Mouse (Mus musculus): ENCODE measurements around the gene Alg12. TPM values are rescaled to one million over a fixed set of nuclear protein-coding genes. Genes with fewer than 3 reads are reported as not detected.
"Not testable (repeated sequence)": the region's sequence is repeated elsewhere in the genome, so short reads cannot be mapped to it uniquely, and the experiment has no call there.

Gene Alg12
- polyA plus RNA-seq, 1 experiment from 2014 or later: 8.8 TPM

DNA sequence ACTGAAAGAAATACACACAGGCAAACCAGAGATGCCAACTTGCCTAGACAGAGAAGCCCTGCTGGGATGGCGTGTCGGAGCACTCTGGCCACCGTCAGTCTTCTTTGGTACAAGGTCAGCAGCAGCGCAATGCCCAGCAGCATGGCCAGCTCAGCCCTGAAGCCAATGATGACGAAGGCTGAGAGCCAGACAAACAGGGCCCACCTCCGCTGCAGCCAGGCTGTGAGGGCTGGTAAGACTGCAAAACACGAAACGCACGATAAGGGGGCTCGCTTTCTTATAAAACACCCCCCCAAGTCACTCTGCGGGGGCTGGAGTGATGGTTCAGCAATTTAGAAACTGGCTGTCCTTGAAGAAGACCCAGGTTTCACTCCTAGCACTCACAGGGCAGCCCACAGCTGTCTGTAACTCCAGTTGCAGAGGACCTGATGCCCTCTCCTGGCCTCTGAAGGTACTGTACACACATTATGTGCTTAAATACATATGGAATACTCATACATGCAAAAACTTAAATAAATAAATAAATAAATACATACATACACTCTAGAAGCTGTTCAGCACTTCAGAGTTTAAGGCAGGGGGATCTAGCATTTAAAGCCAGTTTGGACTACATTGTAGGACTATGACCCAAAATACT, 4.6 kb downstream of the Alg12 start:
- ATAC-seq (no peak), DNase-seq (ENCODE audit: low spot score) (no peak)
- H3K4me3 ChIP-seq (ENCODE audit: low read depth, low read length): no peak overlapping the region
- H3K9ac ChIP-seq (ENCODE audit: low read length): no peak overlapping the region
- 94% methylated on average over 11 of the region's 11 CpGs for WGBS
- no peaks in the 10 kb centered on the region for H3K9me3 ChIP-seq (replicated peaks; ENCODE audit: control insufficient read depth, low read length)
- peaks cover 49% of the 10 kb centered on the region for H3K36me3 ChIP-seq (ENCODE audit: control insufficient read depth, insufficient read depth, low read length)
- H3K4me1 ChIP-seq (ENCODE audit: control insufficient read depth, insufficient read depth, low read length): 0 out of 2 replicates have a peak, but pooled peaks cover 3% of the 10 kb centered on the region
- H3K27me3 ChIP-seq (replicated peaks; ENCODE audit: control insufficient read depth, insufficient read depth, low read length): no peaks in the 10 kb centered on the region
- H3K4me2 ChIP-seq (ENCODE audit: low read length): no peak overlapping the region
- H3K27ac ChIP-seq (ENCODE audit: low read depth, low read length): no peak overlapping the region

DNA sequence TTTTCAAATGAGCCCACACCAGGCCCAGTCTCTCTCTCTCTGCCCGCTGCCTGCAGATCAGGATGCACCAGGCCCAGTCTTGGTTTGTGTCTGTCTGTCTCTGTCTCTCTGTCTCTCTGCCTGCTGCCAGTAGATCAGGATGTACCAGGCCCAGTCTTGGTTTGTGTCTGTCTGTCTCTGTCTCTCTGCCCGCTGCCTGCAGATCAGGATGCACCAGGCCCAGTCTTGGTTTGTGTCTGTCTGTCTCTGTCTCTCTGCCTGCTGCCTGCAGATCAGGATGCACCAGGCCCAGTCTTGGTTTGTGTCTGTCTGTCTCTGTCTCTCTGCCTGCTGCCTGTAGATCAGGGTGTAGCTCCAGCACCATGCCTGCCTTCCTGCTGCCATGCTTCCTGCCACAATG, 5.2 kb downstream of the Alg12 start:
- not testable (repeated sequence) for ATAC-seq; H3K4me3 ChIP-seq (ENCODE audit: low read depth, low read length); H3K27ac ChIP-seq (ENCODE audit: low read depth, low read length); H3K9me3 ChIP-seq (replicated peaks; ENCODE audit: control insufficient read depth, low read length); H3K27me3 ChIP-seq (replicated peaks; ENCODE audit: control insufficient read depth, insufficient read depth, low read length); DNase-seq (ENCODE audit: low spot score); H3K4me2 ChIP-seq (ENCODE audit: low read length); H3K9ac ChIP-seq (ENCODE audit: low read length); H3K4me1 ChIP-seq (ENCODE audit: control insufficient read depth, insufficient read depth, low read length)
- H3K36me3 ChIP-seq (ENCODE audit: control insufficient read depth, insufficient read depth, low read length): peaks cover 55% of the 10 kb centered on the region
- WGBS: 100% methylated on average over 2 of the region's 2 CpGs

DNA sequence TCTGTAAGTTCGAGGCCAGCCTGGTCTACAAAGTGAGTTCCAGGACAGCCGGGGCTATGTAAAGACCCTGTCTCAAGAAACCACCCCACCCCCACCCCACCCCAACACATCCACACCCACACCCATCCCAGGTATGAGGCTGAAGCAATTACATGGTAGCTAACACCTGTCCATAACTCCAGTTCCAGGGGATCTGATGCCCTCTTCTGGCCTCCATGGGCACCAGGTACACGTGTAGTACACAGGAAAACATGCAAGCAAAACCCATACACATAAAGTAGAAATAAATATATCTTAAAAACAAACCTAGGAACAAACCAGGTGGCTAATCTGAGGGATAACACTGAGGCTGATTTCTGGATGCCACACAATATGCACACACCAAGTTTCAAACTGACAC, 5.9 kb downstream of the Alg12 start:
- no peak overlapping the region for H3K4me2 ChIP-seq (ENCODE audit: low read length)
- no peak overlapping the region for H3K27ac ChIP-seq (ENCODE audit: low read depth, low read length)
- H3K27me3 ChIP-seq (replicated peaks; ENCODE audit: control insufficient read depth, insufficient read depth, low read length): no peaks in the 10 kb centered on the region
- H3K36me3 ChIP-seq (ENCODE audit: control insufficient read depth, insufficient read depth, low read length): peaks cover 60% of the 10 kb centered on the region
- 90% methylated on average over 3 of the region's 3 CpGs for WGBS
- DNase-seq (ENCODE audit: low spot score) (no peak), ATAC-seq (no peak)
- no peak overlapping the region for H3K9ac ChIP-seq (ENCODE audit: low read length)
- no peak overlapping the region for H3K4me3 ChIP-seq (ENCODE audit: low read depth, low read length)
- H3K9me3 ChIP-seq (replicated peaks; ENCODE audit: control insufficient read depth, low read length): no peaks in the 10 kb centered on the region
- no peaks in the 10 kb centered on the region for H3K4me1 ChIP-seq (ENCODE audit: control insufficient read depth, insufficient read depth, low read length)

DNA sequence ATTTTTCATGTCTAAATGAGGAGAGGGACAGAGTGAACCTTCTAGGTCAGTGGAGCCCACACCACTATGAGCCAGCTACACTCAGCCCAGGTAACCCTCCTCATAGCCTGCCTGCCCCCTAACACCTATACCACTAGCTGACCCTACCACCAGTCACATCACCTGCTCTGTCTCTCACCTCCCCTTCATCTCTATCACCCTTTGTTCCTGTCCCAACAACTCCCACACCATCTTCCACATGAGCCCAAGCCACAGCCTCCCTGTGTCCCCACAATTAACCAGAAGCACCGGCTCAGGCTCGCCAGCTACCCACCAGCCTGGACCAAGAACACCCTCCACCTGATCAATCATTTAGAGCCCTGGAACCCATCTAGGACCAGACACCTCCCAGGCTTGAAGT, 8.7 kb downstream of the Alg12 start:
- Histone ChIP-seq H3K4me1 (ENCODE audit: control insufficient read depth, insufficient read depth, low read length) (no peaks in the 10 kb centered on the region), H3K9ac (ENCODE audit: low read length) (no peak overlapping the region), H3K4me3 (ENCODE audit: low read depth, low read length) (no peak overlapping the region), H3K27ac (ENCODE audit: low read depth, low read length) (no peak overlapping the region), H3K9me3 (replicated peaks; ENCODE audit: control insufficient read depth, low read length) (no peaks in the 10 kb centered on the region), H3K27me3 (replicated peaks; ENCODE audit: control insufficient read depth, insufficient read depth, low read length) (no peaks in the 10 kb centered on the region), H3K4me2 (ENCODE audit: low read length) (no peak overlapping the region), H3K36me3 (ENCODE audit: control insufficient read depth, insufficient read depth, low read length) (peaks cover 72% of the 10 kb centered on the region)
- DNase-seq (ENCODE audit: low spot score) (no peak), ATAC-seq (no peak)
- 85% methylated on average over 2 of the region's 2 CpGs for WGBS

DNA sequence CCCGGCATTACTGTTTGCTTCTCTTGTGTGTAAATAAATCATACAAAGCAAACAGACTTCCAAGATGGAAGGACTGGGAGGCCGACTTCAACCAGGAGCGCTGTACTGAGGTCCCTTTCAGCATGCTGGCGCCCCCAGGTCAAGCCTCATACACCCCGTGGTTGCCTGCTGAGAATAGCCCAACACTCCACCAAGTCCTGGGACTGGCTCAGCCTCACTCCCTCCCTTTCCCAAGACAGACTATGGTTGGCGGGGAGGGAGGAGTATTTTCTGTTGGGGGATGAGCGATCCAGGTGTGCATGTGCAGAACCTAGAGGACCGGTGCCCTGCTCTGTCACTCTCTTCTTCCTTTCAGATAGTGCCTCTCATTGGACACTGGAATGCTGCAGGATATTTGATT, 11.0 kb downstream of the Alg12 start:
- Histone ChIP-seq H3K27me3 (replicated peaks; ENCODE audit: control insufficient read depth, insufficient read depth, low read length) (no peaks in the 10 kb centered on the region), H3K27ac (ENCODE audit: low read depth, low read length) (no peak overlapping the region), H3K4me2 (ENCODE audit: low read length) (no peak overlapping the region), H3K9me3 (replicated peaks; ENCODE audit: control insufficient read depth, low read length) (no peaks in the 10 kb centered on the region), H3K9ac (ENCODE audit: low read length) (no peak overlapping the region), H3K36me3 (ENCODE audit: control insufficient read depth, insufficient read depth, low read length) (peaks cover 65% of the 10 kb centered on the region), H3K4me1 (ENCODE audit: control insufficient read depth, insufficient read depth, low read length) (no peaks in the 10 kb centered on the region), H3K4me3 (ENCODE audit: low read depth, low read length) (no peak overlapping the region)
- no peak for DNase-seq (ENCODE audit: low spot score)
- ATAC-seq: no peak
- 85% methylated on average over 8 of the region's 8 CpGs for WGBS

DNA sequence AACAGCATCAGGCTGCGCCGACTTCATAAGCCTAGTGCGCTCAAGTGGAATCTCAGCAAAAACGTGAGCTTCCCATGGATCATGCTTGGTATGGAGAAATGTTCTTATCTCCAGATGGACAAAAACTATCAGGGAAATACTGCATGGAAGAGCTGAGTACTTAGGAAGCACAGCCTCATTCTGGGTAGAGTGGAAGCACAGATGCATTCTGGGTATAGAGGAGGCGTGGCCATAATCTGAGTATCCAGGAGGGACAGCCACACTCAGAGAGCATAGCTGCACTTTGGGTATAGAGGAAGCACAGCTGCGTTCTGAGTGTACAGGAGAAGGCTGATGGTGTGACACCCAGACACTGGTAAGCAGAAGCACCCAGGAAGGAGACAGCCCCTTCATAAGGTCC, 16.8 kb downstream of the Alg12 start:
- Histone ChIP-seq H3K27ac (ENCODE audit: low read depth, low read length) (no peak overlapping the region), H3K4me3 (ENCODE audit: low read depth, low read length) (no peak overlapping the region), H3K9ac (ENCODE audit: low read length) (no peak overlapping the region), H3K9me3 (replicated peaks; ENCODE audit: control insufficient read depth, low read length) (no peaks in the 10 kb centered on the region), H3K4me2 (ENCODE audit: low read length) (no peak overlapping the region), H3K36me3 (ENCODE audit: control insufficient read depth, insufficient read depth, low read length) (peaks cover 30% of the 10 kb centered on the region), H3K4me1 (ENCODE audit: control insufficient read depth, insufficient read depth, low read length) (no peaks in the 10 kb centered on the region), H3K27me3 (replicated peaks; ENCODE audit: control insufficient read depth, insufficient read depth, low read length) (no peaks in the 10 kb centered on the region)
- DNase-seq (ENCODE audit: low spot score): no peak
- WGBS: 87% methylated on average over 6 of the region's 6 CpGs
- ATAC-seq: no peak

DNA sequence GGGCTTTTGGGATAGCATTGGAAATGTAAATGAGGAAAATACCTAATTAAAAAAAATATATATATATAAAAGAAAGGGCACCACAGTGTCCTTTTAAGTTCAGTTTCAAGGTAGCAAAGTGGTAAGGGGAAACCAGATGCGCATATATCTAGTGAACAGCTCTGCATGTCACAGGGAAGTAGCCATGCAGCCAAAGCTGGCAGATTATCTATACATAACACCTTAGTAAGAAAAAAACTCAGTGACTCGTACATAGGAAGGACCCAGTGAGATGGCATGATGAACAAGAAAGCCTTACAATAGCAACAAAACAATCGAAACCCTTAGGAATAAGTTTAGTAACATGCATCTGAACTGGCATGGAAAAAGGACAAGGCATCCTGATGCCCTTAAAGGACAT, 17.2 kb downstream of the Alg12 start:
- WGBS: 87% methylated on average over 3 of the region's 3 CpGs
- ATAC-seq: no peak

DNA sequence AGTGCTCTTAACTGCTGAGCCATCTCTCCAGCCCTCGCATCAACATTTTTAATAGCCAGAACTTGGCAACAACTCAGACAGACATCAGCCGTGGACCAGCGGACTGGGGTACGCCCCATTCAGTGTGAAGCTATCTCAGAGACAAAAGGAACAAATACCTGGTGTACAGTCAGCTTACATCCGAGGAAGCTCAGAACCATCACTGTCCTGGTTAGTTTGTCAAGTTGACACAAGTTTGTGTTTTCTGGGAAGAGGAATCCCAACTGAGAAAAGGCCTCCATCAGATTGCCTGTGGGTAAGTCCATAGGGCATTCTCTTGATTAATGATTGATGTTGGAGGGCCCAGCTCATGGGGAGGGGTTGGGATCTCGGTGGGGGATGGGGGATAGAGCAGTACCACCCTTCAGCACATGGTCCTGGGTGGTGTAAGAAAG, 18.2 kb downstream of the Alg12 start:
- ATAC-seq (no peak), DNase-seq (ENCODE audit: low spot score) (no peak)
- 77% methylated on average over 6 of the region's 6 CpGs for WGBS
- H3K27ac ChIP-seq (ENCODE audit: low read depth, low read length): no peak overlapping the region
- no peaks in the 10 kb centered on the region for H3K9me3 ChIP-seq (replicated peaks; ENCODE audit: control insufficient read depth, low read length)
- H3K9ac ChIP-seq (ENCODE audit: low read length): no peak overlapping the region
- H3K4me3 ChIP-seq (ENCODE audit: low read depth, low read length): no peak overlapping the region
- H3K27me3 ChIP-seq (replicated peaks; ENCODE audit: control insufficient read depth, insufficient read depth, low read length): no peaks in the 10 kb centered on the region
- no peak overlapping the region for H3K4me2 ChIP-seq (ENCODE audit: low read length)
- no peaks in the 10 kb centered on the region for H3K4me1 ChIP-seq (ENCODE audit: control insufficient read depth, insufficient read depth, low read length)
- peaks cover 20% of the 10 kb centered on the region for H3K36me3 ChIP-seq (ENCODE audit: control insufficient read depth, insufficient read depth, low read length)

More for the DNA sequence above, 17.2 kb downstream of the Alg12 start:
- peaks cover 27% of the 10 kb centered on the region for H3K36me3 ChIP-seq (ENCODE audit: control insufficient read depth, insufficient read depth, low read length)
- no peak overlapping the region for H3K27ac ChIP-seq (ENCODE audit: low read depth, low read length)
- H3K9me3 ChIP-seq (replicated peaks; ENCODE audit: control insufficient read depth, low read length): no peaks in the 10 kb centered on the region
- H3K4me2 ChIP-seq (ENCODE audit: low read length): no peak overlapping the region
- H3K4me3 ChIP-seq (ENCODE audit: low read depth, low read length): no peak overlapping the region
- no peak for DNase-seq (ENCODE audit: low spot score)
- no peak overlapping the region for H3K9ac ChIP-seq (ENCODE audit: low read length)
- no peaks in the 10 kb centered on the region for H3K4me1 ChIP-seq (ENCODE audit: control insufficient read depth, insufficient read depth, low read length)
- no peaks in the 10 kb centered on the region for H3K27me3 ChIP-seq (replicated peaks; ENCODE audit: control insufficient read depth, insufficient read depth, low read length)

DNA sequence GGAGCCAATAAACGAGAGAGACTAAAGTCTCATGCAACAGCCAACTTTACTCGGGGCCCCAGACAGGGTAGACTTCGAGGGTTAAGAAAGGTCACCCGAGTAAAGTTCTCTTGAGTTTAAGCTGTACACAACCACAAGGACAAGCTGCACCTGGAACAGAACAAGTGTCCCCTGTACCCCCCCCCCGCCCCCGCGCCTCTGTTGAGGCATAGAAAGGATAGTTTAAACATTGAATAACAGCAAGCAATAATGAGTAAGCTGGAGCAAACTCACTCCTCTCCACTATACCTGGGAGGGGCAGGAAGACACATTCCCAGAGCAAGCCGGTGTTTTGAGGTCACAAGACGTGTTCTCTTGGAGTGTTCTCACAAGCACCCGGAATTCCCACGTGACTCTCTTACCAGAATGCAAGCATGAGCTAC, 19.2 kb downstream of the Alg12 start:
- H3K9ac ChIP-seq (ENCODE audit: low read length): no peak overlapping the region
- no peak overlapping the region for H3K4me3 ChIP-seq (ENCODE audit: low read depth, low read length)
- ATAC-seq (no peak), DNase-seq (ENCODE audit: low spot score) (no peak)
- no peak overlapping the region for H3K27ac ChIP-seq (ENCODE audit: low read depth, low read length)
- peaks cover 10% of the 10 kb centered on the region for H3K36me3 ChIP-seq (ENCODE audit: control insufficient read depth, insufficient read depth, low read length)
- H3K27me3 ChIP-seq (replicated peaks; ENCODE audit: control insufficient read depth, insufficient read depth, low read length): no peaks in the 10 kb centered on the region
- H3K4me2 ChIP-seq (ENCODE audit: low read length): no peak overlapping the region
- 85% methylated on average over 11 of the region's 11 CpGs for whole genome bisulfite sequencing
- H3K4me1 ChIP-seq (ENCODE audit: control insufficient read depth, insufficient read depth, low read length): no peaks in the 10 kb centered on the region
- no peaks in the 10 kb centered on the region for H3K9me3 ChIP-seq (replicated peaks; ENCODE audit: control insufficient read depth, low read length)

All from forebrain, embryonic 14.5 days (tissue).